Mouse (Mus musculus): Measurements from ENCODE around the gene Cabin1. TPM values are rescaled to one million over a fixed set of nuclear protein-coding genes. Genes with fewer than 3 reads are reported as not detected.

The Cabin1 gene
- polyA plus RNA-seq, 1 experiment = 59.3 TPM

DNA sequence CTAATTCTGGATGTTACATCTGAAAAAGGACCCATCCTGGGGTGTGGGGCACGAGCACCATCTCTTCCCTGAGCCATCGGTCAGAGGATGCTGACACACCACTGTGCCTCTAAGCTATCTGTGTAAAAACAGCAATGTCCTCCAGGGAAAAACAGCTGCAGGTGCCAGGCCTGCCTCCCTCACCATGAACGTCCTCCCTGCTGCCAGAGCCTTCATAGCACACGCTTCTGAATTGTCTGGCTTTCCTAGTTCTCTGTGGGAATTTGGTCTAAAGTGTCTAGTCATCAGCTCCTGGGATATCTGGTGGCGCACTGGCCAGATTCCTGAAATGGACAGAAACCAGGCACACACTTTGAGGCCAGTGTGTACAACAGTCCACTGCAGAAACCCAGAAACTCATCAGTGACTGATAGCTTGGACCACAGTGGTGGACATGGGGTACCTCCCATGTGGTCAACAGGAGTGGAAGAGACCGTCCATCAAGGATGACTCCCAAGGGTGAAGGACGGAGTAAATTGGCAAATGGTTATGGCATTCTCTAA, 163.9 kb downstream of the Cabin1 start:
- Histone ChIP-seq H3K27me3 (ENCODE audit: control insufficient read depth, insufficient read depth, low read length) (no peaks in the 10 kb centered on the region), H3K4me1 (ENCODE audit: control insufficient read depth, insufficient read depth, insufficient read length) (no peaks in the 10 kb centered on the region), H3K4me3 (ENCODE audit: extremely low read depth, insufficient read depth, insufficient read length) (no peak overlapping the region), H3K27ac (ENCODE audit: insufficient read depth, low read length) (no peak overlapping the region), H3K36me3 (ENCODE audit: control insufficient read depth, insufficient read depth, low read length) (no peaks in the 10 kb centered on the region)
- 90% methylated on average over 7 of the region's 7 CpGs for WGBS
- TF ChIP-seq CTCF (IDR thresholded peaks at IDR 0.05; ENCODE audit: extremely low read depth, insufficient read depth, insufficient read length, insufficient replicate concordance) = no peak
- no peak for TF ChIP-seq POLR2A (IDR thresholded peaks at IDR 0.05; ENCODE audit: low read depth, low read length)
- no peak for DNase-seq (ENCODE audit: low read depth in 1 of 2, low spot score in 2 of 2)

Other genes with a start within 250 kb of the Cabin1 start
- 12.8 and 13.2 TPM in 2 replicates for gene Snrpd3, start 246.8 kb downstream of the Cabin1 start, polyA plus RNA-seq (2012; rRNA removed)
- gene Gucd1, start 246.4 kb downstream of the Cabin1 start, polyA plus RNA-seq (2012; rRNA removed) = 87.2 and 96.1 TPM in 2 replicates
- gene Lrrc75b, start 204.0 kb downstream of the Cabin1 start, polyA plus RNA-seq (2012; rRNA removed) = 1.3 and 1.7 TPM in 2 replicates
- gene Ggt1, start 202.7 kb downstream of the Cabin1 start, polyA plus RNA-seq (2012; rRNA removed) = 15.5 and 19.1 TPM in 2 replicates
- gene Ggt5, start 175.0 kb downstream of the Cabin1 start, polyA plus RNA-seq (2012; rRNA removed) = 60.0 and 70.9 TPM in 2 replicates
- gene Susd2, start 120.3 kb downstream of the Cabin1 start, polyA plus RNA-seq (2012; rRNA removed) = 14.8 and 17.3 TPM in 2 replicates
- 39.5 and 42.6 TPM in 2 replicates for gene Ddt, start 9.1 kb upstream of the Cabin1 start, polyA plus RNA-seq (2012; rRNA removed)
- not detected in 2 replicates for gene Gm20441, start 16.6 kb upstream of the Cabin1 start, polyA plus RNA-seq (2012; rRNA removed)
- gene Gstt3, start 17.1 kb upstream of the Cabin1 start, polyA plus RNA-seq (2012; rRNA removed) = 4.3 and 4.4 TPM in 2 replicates
- 25.3 and 28.5 TPM in 2 replicates for gene Gstt1, start 34.2 kb upstream of the Cabin1 start, polyA plus RNA-seq (2012; rRNA removed)
- gene Gstt4, start 58.2 kb upstream of the Cabin1 start, polyA plus RNA-seq (2012; rRNA removed) = not detected in 2 replicates
- 73.4 and 102 TPM in 2 replicates for gene Gstt2, start 73.1 kb upstream of the Cabin1 start, polyA plus RNA-seq (2012; rRNA removed)
- gene Mif, start 95.9 kb upstream of the Cabin1 start, polyA plus RNA-seq (2012; rRNA removed) = 677 and 1,174 TPM in 2 replicates
- 67.3 and 137 TPM in 2 replicates for gene Derl3, start 129.1 kb upstream of the Cabin1 start, polyA plus RNA-seq (2012; rRNA removed)
- 42.4 and 43.2 TPM in 2 replicates for gene Smarcb1, start 157.3 kb upstream of the Cabin1 start, polyA plus RNA-seq (2012; rRNA removed)
- 86.8 and 146 TPM in 2 replicates for gene Chchd10, start 168.8 kb upstream of the Cabin1 start, polyA plus RNA-seq (2012; rRNA removed)
- 7.9 and 11.7 TPM in 2 replicates for gene Mmp11, start 172.2 kb upstream of the Cabin1 start, polyA plus RNA-seq (2012; rRNA removed)
- 3.9 and 4.5 TPM in 2 replicates for gene Gm867, start 176.3 kb upstream of the Cabin1 start, polyA plus RNA-seq (2012; rRNA removed)
- 178 and 292 TPM in 2 replicates for gene Vpreb3, start 178.7 kb upstream of the Cabin1 start, polyA plus RNA-seq (2012; rRNA removed)
- 0.93 and 1.2 TPM in 2 replicates for gene Gm5134, start 190.2 kb upstream of the Cabin1 start, polyA plus RNA-seq (2012; rRNA removed)

All from spleen, adult 2 months (tissue).